ENCODE assay signal across 23 mouse cellular contexts in genomic region chr3:66224931-66225537, GRCm38 (mm10). TPM values are rescaled to one million over a fixed set of nuclear protein-coding genes. Genes with fewer than 3 reads are reported as not detected.
DNase-seq lines count a peak whose midpoint lies in the region; ATAC-seq and TF ChIP-seq lines count a peak whose summit lies in the region.
"Had no signal": no experiment of that assay in that cellular context is flagged by ENCODE, and none has a peak within 500 bp of the region (broad histone marks: within the 10 kb centered on the region; RNA-seq: fewer than 3 reads in every experiment).

No protein-coding gene starts in this region.

- H3K4me3 ChIP-seq in lung, embryonic 14.5 days (ENCODE audit: low read depth, low read length) = no peak overlapping the region
- H3K4me3 ChIP-seq in lung, adult 2 months (replicated peaks; ENCODE audit: extremely low read depth, low read depth, low read length) = no peak overlapping the region
- H3K4me3 ChIP-seq in embryonic fibroblast, embryonic 13.5 days (ENCODE audit: insufficient read depth, low read length) = no peak overlapping the region
- H3K4me3 ChIP-seq in midbrain, embryonic 13.5 days (replicated peaks) = no peak overlapping the region
- H3K4me3 ChIP-seq: forebrain, embryonic 10.5 days; layer of hippocampus, adult 2 months; stomach, embryonic 15.5 days had no signal

- H3K4me1 ChIP-seq in lung, embryonic 14.5 days (ENCODE audit: insufficient read depth) = no peaks in the 10 kb centered on the region
- H3K4me1 ChIP-seq in lung, adult 2 months (ENCODE audit: control insufficient read depth, insufficient read depth, low read length) = no peaks in the 10 kb centered on the region
- 0 out of 2 replicates have a peak, but pooled peaks cover 3% of the 10 kb centered on the region for H3K4me1 ChIP-seq in embryonic fibroblast, embryonic 13.5 days (ENCODE audit: control insufficient read depth, insufficient read depth, low read length)
- peaks cover 13% of the 10 kb centered on the region for H3K4me1 ChIP-seq in midbrain, embryonic 13.5 days (replicated peaks)

- no peak overlapping the region for H3K9ac ChIP-seq in lung, embryonic 14.5 days
- H3K9ac ChIP-seq in midbrain, embryonic 13.5 days (replicated peaks) = no peak overlapping the region
- H3K9ac ChIP-seq: forebrain, postnatal 0 days; stomach, embryonic 15.5 days had no signal

- no peaks in the 10 kb centered on the region; the same call in 1 of the 2 replicates for H3K27me3 ChIP-seq in lung, embryonic 14.5 days (ENCODE audit: insufficient read depth, low read length)
- peaks cover 14% of the 10 kb centered on the region for H3K27me3 ChIP-seq in midbrain, embryonic 13.5 days

- 0 out of 2 replicates have a peak overlapping the region, but pooled peaks have one; percentile 23 for H3K4me2 ChIP-seq in lung, embryonic 14.5 days
- no peak overlapping the region for H3K4me2 ChIP-seq in midbrain, embryonic 13.5 days (replicated peaks)
- H3K4me2 ChIP-seq: stomach, embryonic 15.5 days had no signal

- no peak for ATAC-seq in lung, embryonic 14.5 days (ENCODE audit: insufficient read depth)
- ATAC-seq in midbrain, embryonic 13.5 days = no peak
- ATAC-seq in activated CD4-positive, CD25-positive, alpha-beta regulatory T cell, adult 4 months = no peak
- ATAC-seq: forebrain, postnatal 0 days had no signal

- no peaks in the 10 kb centered on the region for H3K36me3 ChIP-seq in lung, embryonic 14.5 days (ENCODE audit: insufficient read depth)
- no peaks in the 10 kb centered on the region for H3K36me3 ChIP-seq in midbrain, embryonic 13.5 days
- H3K36me3 ChIP-seq: G1E; stomach, embryonic 15.5 days had no signal

- WGBS in lung, embryonic 14.5 days = 48% methylated on average over 15 of the region's 15 CpGs
- WGBS in lung, adult 2 months = 48% methylated on average over 15 of the region's 15 CpGs
- WGBS in midbrain, embryonic 13.5 days = 82% methylated on average over 15 of the region's 15 CpGs

- no peak for TF ChIP-seq CTCF in lung, embryonic 14.5 days (IDR thresholded peaks at IDR 0.05; ENCODE audit: low read depth)
- no peak for TF ChIP-seq CTCF in lung, adult 2 months (IDR thresholded peaks at IDR 0.05; ENCODE audit: insufficient read depth, low read length)
- TF ChIP-seq CTCF in embryonic fibroblast, embryonic 13.5 days (IDR thresholded peaks at IDR 0.05; ENCODE audit: borderline replicate concordance, insufficient read depth, low read length) = no peak

- no peaks in the 10 kb centered on the region for H3K9me3 ChIP-seq in lung, embryonic 14.5 days (ENCODE audit: low read depth, low read length)
- H3K9me3 ChIP-seq in midbrain, embryonic 13.5 days = no peaks in the 10 kb centered on the region
- H3K9me3 ChIP-seq: forebrain, embryonic 10.5 days; G1E; stomach, embryonic 15.5 days had no signal

- 0 out of 2 replicates have a peak overlapping the region, but pooled peaks have one; percentile 18 for H3K27ac ChIP-seq in lung, embryonic 14.5 days (ENCODE audit: low read depth)
- H3K27ac ChIP-seq in embryonic fibroblast, embryonic 13.5 days (ENCODE audit: insufficient read depth, low read length) = peak overlapping the region; percentile 81
- H3K27ac ChIP-seq in midbrain, embryonic 13.5 days = no peak overlapping the region
- H3K27ac ChIP-seq: forebrain, embryonic 10.5 days; layer of hippocampus, adult 2 months; stomach, embryonic 15.5 days had no signal

- no peak for TF ChIP-seq POLR2A in lung, adult 2 months (IDR thresholded peaks at IDR 0.05; ENCODE audit: borderline replicate concordance, extremely low read depth, low read depth, low read length)
- no peak for TF ChIP-seq POLR2A in embryonic fibroblast, embryonic 13.5 days (IDR thresholded peaks at IDR 0.05; ENCODE audit: low read depth, low read length)

- DNase-seq in heart, adult 11 months = peak; percentile 94
- DNase-seq in heart, adult 8-10 months (ENCODE audit: low spot score) = no peak
- DNase-seq in lung, embryonic 14.5 days = peak; percentile 47
- no peak for DNase-seq in lung, adult 2 months
- peak; percentile 28 for DNase-seq in lung, postnatal 25 days (ENCODE audit: low spot score)
- DNase-seq: cerebellum, adult 2 months; forebrain, postnatal 0 days; kidney, adult 18-20 months; kidney, postnatal 10 days; right cerebral cortex, postnatal 25 days; thymus, adult 18-20 months; thymus, postnatal 4 days had no signal

RNA-seq across cellular contexts. Expression of gene Ptx3, which starts 5.3 kb away (rescaled TPM):
- total RNA-seq in heart, adult 8-10 months (2022) = under 1 TPM; 0.37 to 0.98 (median 0.55) TPM
- 1.8 and 2.0 TPM in 2 replicates for polyA plus RNA-seq in lung, embryonic 14.5 days (2014; fragmentation: Nextera tagmentation; extraction: Ambion mirVana)
- polyA plus RNA-seq in lung, adult 2 months (2012; rRNA removed) = 0.57 and 0.93 TPM in 2 replicates
- polyA plus RNA-seq in embryonic fibroblast, embryonic 13.5 days (2011; ENCODE audit: insufficient read length, low read depth, missing spikeins) = 78.9 and 165 TPM in 2 replicates
- 12.3 and 14.1 TPM in 2 replicates for polyA plus RNA-seq in midbrain, embryonic 13.5 days (2015; fragmentation: Nextera tagmentation; extraction: Ambion mirVana)
- not detected for polyA plus RNA-seq in activated CD4-positive, CD25-positive, alpha-beta regulatory T cell, adult 4 months (2017; shearing (Covaris generic))
- total RNA-seq: common myeloid progenitor, adult 5-6 weeks; liver, adult 2 months; neutrophil, adult 5-6 weeks had no signal
- polyA plus RNA-seq: G1E; liver, adult 2 months; spleen, adult 2 months had no signal

Comparison
In these comparisons a context has a peak if more than half of its experiments do, and no peak if none do; other contexts are left out.
1. DNase-seq: peak in heart, adult 11 months (single experiment), lung, embryonic 14.5 days (single experiment) and lung, postnatal 25 days (single experiment); none in heart, adult 8-10 months (single experiment) and lung, adult 2 months (single experiment).